Mouse (Mus musculus) left cerebral cortex, adult 9 months (tissue): ENCODE measurements around the gene Ube2e3.

Experiments used
- DNase-seq, 2 experiments: peaks; one replicate each; pipeline ENCODE4 v3.0.0; 2022; ENCODE audit warnings: low spot score in 2 of 2

Ube2e3 gene

GRCm38 (mm10) chr2:78882743-78883433 lies 15.0 kb downstream of the Ube2e3 start:
- DNase-seq: no peak

- DNase-seq: no peak
These were observed 18.5 kb downstream of the Ube2e3 start for GRCm38 (mm10) chr2:78886446-78886845.

GRCm38 (mm10) chr2:78888190-78888589 lies 20.3 kb downstream of the Ube2e3 start:
- no peak for DNase-seq

- no peak for DNase-seq
These were observed 27.3 kb downstream of the Ube2e3 start for GRCm38 (mm10) chr2:78895216-78895615.

GRCm38 (mm10) chr2:78905916-78906315 lies 38.0 kb downstream of the Ube2e3 start:
- no peak for DNase-seq

- no peak for DNase-seq
These were observed 43.6 kb downstream of the Ube2e3 start for GRCm38 (mm10) chr2:78911516-78911915.

- no peak for DNase-seq
These were observed 46.9 kb downstream of the Ube2e3 start for GRCm38 (mm10) chr2:78914861-78915260.

- no peak for DNase-seq
These were observed 55.2 kb downstream of the Ube2e3 start for GRCm38 (mm10) chr2:78922980-78923674.

GRCm38 (mm10) chr2:78925807-78926206 lies 57.9 kb downstream of the Ube2e3 start:
- DNase-seq: no peak

GRCm38 (mm10) chr2:78927625-78928024 lies 59.7 kb downstream of the Ube2e3 start:
- DNase-seq: peak; percentile 49 to 51

GRCm38 (mm10) chr2:78928080-78928479 lies 60.2 kb downstream of the Ube2e3 start:
- no peak for DNase-seq

GRCm38 (mm10) chr2:78931358-78931757 lies 63.4 kb downstream of the Ube2e3 start:
- no peak for DNase-seq

- DNase-seq: peak in 1 of 2 experiments; percentile 34
These were observed 91.5 kb downstream of the Ube2e3 start for GRCm38 (mm10) chr2:78959451-78959850.

GRCm38 (mm10) chr2:78960288-78960687 lies 92.4 kb downstream of the Ube2e3 start:
- peak in 1 of 2 experiments; percentile 8 for DNase-seq

- DNase-seq: no peak
These were observed 93.1 kb downstream of the Ube2e3 start for GRCm38 (mm10) chr2:78961023-78961422.

GRCm38 (mm10) chr2:78961580-78961979 lies 93.7 kb downstream of the Ube2e3 start:
- DNase-seq: no peak

GRCm38 (mm10) chr2:78964995-78965394 lies 97.1 kb downstream of the Ube2e3 start:
- DNase-seq: no peak

- DNase-seq: no peak
These were observed 97.5 kb downstream of the Ube2e3 start for GRCm38 (mm10) chr2:78965396-78965795.

GRCm38 (mm10) chr2:78970088-78970487 lies 102.2 kb downstream of the Ube2e3 start:
- no peak for DNase-seq
